Mouse (Mus musculus) midbrain, postnatal 0 days (tissue): ENCODE results near the gene Serinc5. TPM values are rescaled to one million over a fixed set of nuclear protein-coding genes. Genes with fewer than 3 reads are reported as not detected.
"Not testable (repeated sequence)": the region's sequence is repeated elsewhere in the genome, so short reads cannot be mapped to it uniquely, and the experiment has no call there.

Source experiments
- ATAC-seq: fragments of 200-750 bp; cut with Nextera tagmentation; 2 replicates; pipeline ENCODE4 v1.8.0; 2017; ENCODE audit warnings: moderate number of reproducible peaks, mild to moderate bottlenecking, moderate TSS enrichment, moderate library complexity; ENCODE audit not compliant: low FRiP score
- DNase-seq: peaks from one replicate; pipeline ENCODE4 v3.0.0-alpha.2; 2015; ENCODE audit warnings: low spot score
- H3K27ac ChIP-seq: fragments of 300-500 bp; sonication (generic); 2 replicates; pipeline ENCODE4 v1.5.1; 2014; ENCODE audit warnings: low read depth, mild to moderate bottlenecking, low read length, mixed read lengths
- H3K27me3 ChIP-seq: fragments of 300-500 bp; sonication (generic); 2 replicates; pipeline ENCODE4 v1.6.1; 2014; ENCODE audit warnings: low read length, control low read depth, mixed read lengths; ENCODE audit not compliant: insufficient read depth
- H3K36me3 ChIP-seq: fragments of 300-500 bp; sonication (generic); 2 replicates; pipeline ENCODE4 v1.6.1; 2014; ENCODE audit warnings: low read length, control low read depth, mixed read lengths; ENCODE audit not compliant: insufficient read depth
- H3K4me1 ChIP-seq: fragments of 300-500 bp; sonication (generic); 2 replicates; pipeline ENCODE4 v1.6.1; 2014; ENCODE audit warnings: mild to moderate bottlenecking, control low read depth, antibody characterized with exemption, low read length, mixed read lengths; ENCODE audit not compliant: insufficient read depth
- H3K4me2 ChIP-seq: fragments of 300-500 bp; sonication (generic); 2 replicates; pipeline ENCODE4 v1.6.1; 2014; ENCODE audit warnings: low read depth, mild to moderate bottlenecking, low read length, mixed read lengths; ENCODE audit not compliant: poor library complexity, severe bottlenecking
- H3K4me3 ChIP-seq: fragments of 300-500 bp; sonication (generic); 2 replicates; pipeline ENCODE4 v1.5.1; 2014; ENCODE audit warnings: low read depth, mild to moderate bottlenecking, low read length, moderate library complexity
- H3K9ac ChIP-seq: fragments of 300-500 bp; sonication (generic); replicated peaks from 2 replicates; pipeline ENCODE4 v1.6.1; 2014; ENCODE audit warnings: mild to moderate bottlenecking, low read length, moderate library complexity, mixed read lengths; ENCODE audit not compliant: poor library complexity, severe bottlenecking
- H3K9me3 ChIP-seq: fragments of 300-500 bp; sonication (generic); 2 replicates; pipeline ENCODE4 v1.6.1; 2016; ENCODE audit warnings: low read length, control low read depth
- CTCF ChIP-seq: IDR thresholded peaks from 2 replicates; pipeline ENCODE4 v1.5.1; 2016; ENCODE audit warnings: antibody characterized with exemption, mild to moderate bottlenecking
- WGBS: fragments of 180-500 bp; shearing (Covaris S2); extraction: QIAGEN DNeasy Blood & Tissue Kit; methylation state at CpG from one replicate; pipeline ENCODE4 v1.1.7; 2014; 5-methylcytosine and 5-hydroxymethylcytosine counted together
- polyA plus RNA-seq: library from polyadenylated mRNA; unstranded; fragments of >200 nt; fragmentation: Nextera tagmentation; extraction: Ambion mirVana; gene quantifications from 2 replicates; pipeline ENCODE4 v1.2.1, GENCODE M21; 2015
- total RNA-seq: library from RNA; depleted of rRNA; stranded (reverse); fragments of >200 nt; gene quantifications from 2 replicates; pipeline ENCODE4 v1.2.3, GENCODE M21; 2014

The Serinc5 gene
- total and polyA plus RNA-seq, 2 experiments from 2014 or later = 13.5 to 38.4 TPM

DNA sequence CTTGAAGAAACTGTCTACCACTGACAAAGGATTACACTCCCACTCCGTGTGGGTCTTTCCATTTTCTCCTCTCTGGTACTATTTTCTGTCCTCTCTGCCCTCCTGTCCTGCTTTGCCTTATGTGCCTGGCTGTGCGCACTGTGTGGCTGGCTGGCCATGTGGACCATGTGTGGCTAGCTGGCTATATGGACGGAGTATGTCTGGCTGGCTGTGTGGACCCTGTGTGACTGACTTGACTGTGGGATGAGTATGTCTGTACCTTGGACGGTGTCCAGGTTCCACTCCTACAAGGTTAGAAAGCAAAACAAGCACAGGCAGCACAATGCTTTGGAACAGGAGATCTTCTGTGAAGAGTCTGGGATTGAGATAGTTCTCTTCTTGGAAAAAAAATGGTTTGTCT lies 74.4 kb downstream of the Serinc5 start:
- Histone ChIP-seq H3K9me3 (no peaks in the 10 kb centered on the region), H3K4me2 (no peak overlapping the region), H3K27ac (no peak overlapping the region), H3K36me3 (peaks cover 14% of the 10 kb centered on the region), H3K4me3 (no peak overlapping the region), H3K27me3 (no peaks in the 10 kb centered on the region), H3K4me1 (no peaks in the 10 kb centered on the region), H3K9ac (no peak overlapping the region)
- no peak for TF ChIP-seq CTCF
- 90% methylated on average over 4 of the region's 4 CpGs for WGBS
- DNase-seq = no peak
- no peak for ATAC-seq

DNA sequence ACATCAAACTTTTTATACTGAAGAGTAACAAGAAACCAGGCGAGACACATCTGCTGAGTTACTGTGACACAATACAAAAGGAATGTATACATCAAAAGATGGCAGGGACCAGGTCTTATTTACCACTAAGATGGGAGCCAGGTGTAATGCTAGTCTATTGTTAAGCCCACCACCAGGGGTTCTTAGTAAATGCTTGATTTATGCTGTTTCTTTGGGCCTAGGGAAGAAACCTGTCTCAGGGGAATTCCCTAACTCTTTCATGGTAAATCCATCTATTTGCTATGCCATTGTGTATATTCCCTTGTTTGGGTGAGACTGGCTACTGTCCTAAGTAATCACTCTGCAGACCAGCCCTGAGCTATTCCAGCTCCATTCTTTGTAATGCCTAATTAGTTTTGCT lies 76.3 kb downstream of the Serinc5 start:
- not testable (repeated sequence) for H3K9ac ChIP-seq, H3K27me3 ChIP-seq, DNase-seq, H3K27ac ChIP-seq, H3K9me3 ChIP-seq, ATAC-seq, H3K4me3 ChIP-seq, H3K4me1 ChIP-seq, H3K4me2 ChIP-seq
- WGBS = 79% methylated on average over 1 of the region's 1 CpGs
- H3K36me3 ChIP-seq = peaks cover 16% of the 10 kb centered on the region

DNA sequence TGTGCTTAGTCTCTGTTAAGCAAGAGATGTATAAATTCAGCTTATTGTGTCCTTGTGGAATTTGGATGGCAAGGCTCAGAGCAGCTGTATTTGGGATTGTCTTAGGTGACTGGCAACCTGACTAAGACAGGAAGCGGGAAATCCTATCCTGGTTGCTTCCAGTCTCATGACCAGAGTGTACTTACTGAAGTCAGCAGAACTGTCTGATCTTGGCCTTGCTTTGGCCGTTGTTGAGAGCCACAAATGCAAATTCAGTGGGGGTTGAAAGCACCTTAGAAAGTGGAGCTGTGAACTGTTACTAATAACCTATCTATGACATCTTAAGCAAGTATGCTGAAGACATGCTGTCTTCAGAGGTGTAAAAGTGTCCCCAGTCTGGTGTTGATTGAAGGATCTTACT lies 78.2 kb downstream of the Serinc5 start:
- ATAC-seq (no peak), DNase-seq (no peak)
- Histone ChIP-seq H3K4me3 (no peak overlapping the region), H3K4me2 (no peak overlapping the region), H3K9ac (no peak overlapping the region), H3K27ac (no peak overlapping the region), H3K27me3 (no peaks in the 10 kb centered on the region), H3K4me1 (no peaks in the 10 kb centered on the region), H3K9me3 (no peaks in the 10 kb centered on the region), H3K36me3 (peaks cover 16% of the 10 kb centered on the region)
- WGBS = 91% methylated on average over 2 of the region's 2 CpGs
- no peak for TF ChIP-seq CTCF

DNA sequence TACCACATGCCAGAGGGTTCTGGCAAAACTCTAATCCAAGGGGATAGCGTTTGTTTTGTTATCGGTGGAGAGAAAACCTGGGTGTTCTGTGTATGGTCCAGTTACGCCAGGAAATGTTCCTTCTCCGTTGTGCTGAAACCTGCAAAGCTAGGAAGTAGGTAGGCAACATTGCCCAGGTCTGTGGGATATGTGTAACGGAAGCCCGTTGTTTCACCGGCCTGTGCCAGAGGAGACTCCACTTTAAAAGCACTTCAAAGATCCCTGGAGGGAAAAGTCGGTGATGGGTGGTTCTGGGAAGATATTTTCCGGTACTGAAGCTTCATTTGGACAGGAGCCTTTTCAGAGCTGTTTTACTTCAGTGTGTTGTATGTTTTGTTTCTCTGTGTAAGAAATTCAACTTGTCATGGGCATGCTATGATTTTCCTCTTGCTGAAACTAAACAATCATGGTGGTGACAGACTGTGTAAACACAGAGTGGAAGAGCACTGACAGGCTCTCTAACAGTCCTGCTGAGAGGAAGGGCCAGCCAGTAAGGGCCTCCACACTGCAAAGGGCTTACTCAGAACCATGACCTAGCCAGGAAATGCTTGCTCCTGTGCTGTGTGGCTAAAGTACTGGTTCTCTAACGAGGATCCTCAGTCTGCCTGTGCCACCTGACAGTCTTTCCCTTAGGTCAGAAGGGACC lies 83.1 kb downstream of the Serinc5 start:
- H3K9ac ChIP-seq = no peak overlapping the region
- ATAC-seq (no peak), DNase-seq (no peak)
- no peak for TF ChIP-seq CTCF
- no peak overlapping the region for H3K27ac ChIP-seq
- H3K4me2 ChIP-seq = no peak overlapping the region
- H3K4me3 ChIP-seq = no peak overlapping the region
- WGBS = 84% methylated on average over 10 of the region's 10 CpGs
- H3K27me3 ChIP-seq = no peaks in the 10 kb centered on the region
- H3K9me3 ChIP-seq = no peaks in the 10 kb centered on the region
- H3K4me1 ChIP-seq = no peaks in the 10 kb centered on the region
- H3K36me3 ChIP-seq = 0 out of 2 replicates have a peak, but pooled peaks cover 2% of the 10 kb centered on the region

DNA sequence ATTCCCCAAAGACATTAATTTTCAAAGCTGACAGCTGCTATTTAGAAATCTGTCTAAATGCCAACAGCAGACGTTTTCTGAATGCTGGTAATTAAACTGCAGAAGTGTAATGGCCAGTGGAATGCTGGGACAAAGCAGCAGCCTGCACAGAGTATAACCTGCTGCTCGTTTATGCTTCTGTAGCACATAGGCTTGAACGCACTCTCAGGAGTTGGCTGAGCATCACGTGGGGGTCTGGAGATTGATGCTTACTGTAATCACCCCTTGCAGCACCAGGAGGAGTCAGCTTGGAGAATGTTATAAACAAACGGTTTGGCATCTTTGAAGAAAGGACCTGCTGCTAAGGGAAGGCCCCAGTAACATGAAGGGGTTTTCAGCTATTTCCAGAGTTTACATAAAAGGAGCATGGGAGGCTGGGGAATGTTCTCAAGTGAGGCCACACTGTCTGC lies 85.6 kb downstream of the Serinc5 start:
- ATAC-seq = peak; percentile 70; the same call in 1 of the 2 replicates
- TF ChIP-seq CTCF = no peak
- 25% methylated on average over 5 of the region's 5 CpGs for WGBS

DNA sequence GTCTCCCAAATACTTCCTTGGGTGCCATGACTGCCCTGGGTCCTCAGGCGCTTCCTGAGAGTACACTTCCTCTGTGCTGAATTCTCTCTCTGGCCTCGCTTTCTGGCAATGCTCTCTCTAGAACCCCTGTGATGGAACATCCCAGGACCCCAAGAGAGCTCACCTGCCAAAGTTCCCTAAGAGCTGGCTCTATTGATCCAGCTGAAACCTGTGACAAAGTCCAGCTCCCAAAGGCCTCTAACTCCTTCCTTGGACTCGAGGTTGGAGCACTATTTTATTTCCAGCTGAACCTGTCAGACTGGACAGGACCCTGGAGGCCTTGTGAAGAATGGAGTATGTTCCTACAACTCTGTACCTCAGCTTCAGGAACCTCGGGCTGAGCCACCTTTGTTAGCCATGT lies 86.2 kb downstream of the Serinc5 start:
- Histone ChIP-seq H3K9me3 (no peaks in the 10 kb centered on the region), H3K36me3 (no peaks in the 10 kb centered on the region; the same call in 1 of the 2 replicates), H3K4me2 (no peak overlapping the region), H3K4me1 (no peaks in the 10 kb centered on the region), H3K27ac (no peak overlapping the region), H3K9ac (no peak overlapping the region), H3K27me3 (no peaks in the 10 kb centered on the region), H3K4me3 (no peak overlapping the region)
- no peak for DNase-seq
- TF ChIP-seq CTCF = no peak
- 91% methylated on average over 4 of the region's 4 CpGs for WGBS
- no peak for ATAC-seq

More for the DNA sequence above, 85.6 kb downstream of the Serinc5 start:
- Histone ChIP-seq H3K27me3 (no peaks in the 10 kb centered on the region), H3K9me3 (no peaks in the 10 kb centered on the region), H3K27ac (no peak overlapping the region), H3K4me2 (no peak overlapping the region), H3K9ac (no peak overlapping the region), H3K36me3 (no peaks in the 10 kb centered on the region; the same call in 1 of the 2 replicates), H3K4me3 (no peak overlapping the region), H3K4me1 (no peaks in the 10 kb centered on the region)
- DNase-seq = peak; percentile 71
